8 mouse cellular contexts compared by ENCODE assay signal in the genomic region with DNA sequence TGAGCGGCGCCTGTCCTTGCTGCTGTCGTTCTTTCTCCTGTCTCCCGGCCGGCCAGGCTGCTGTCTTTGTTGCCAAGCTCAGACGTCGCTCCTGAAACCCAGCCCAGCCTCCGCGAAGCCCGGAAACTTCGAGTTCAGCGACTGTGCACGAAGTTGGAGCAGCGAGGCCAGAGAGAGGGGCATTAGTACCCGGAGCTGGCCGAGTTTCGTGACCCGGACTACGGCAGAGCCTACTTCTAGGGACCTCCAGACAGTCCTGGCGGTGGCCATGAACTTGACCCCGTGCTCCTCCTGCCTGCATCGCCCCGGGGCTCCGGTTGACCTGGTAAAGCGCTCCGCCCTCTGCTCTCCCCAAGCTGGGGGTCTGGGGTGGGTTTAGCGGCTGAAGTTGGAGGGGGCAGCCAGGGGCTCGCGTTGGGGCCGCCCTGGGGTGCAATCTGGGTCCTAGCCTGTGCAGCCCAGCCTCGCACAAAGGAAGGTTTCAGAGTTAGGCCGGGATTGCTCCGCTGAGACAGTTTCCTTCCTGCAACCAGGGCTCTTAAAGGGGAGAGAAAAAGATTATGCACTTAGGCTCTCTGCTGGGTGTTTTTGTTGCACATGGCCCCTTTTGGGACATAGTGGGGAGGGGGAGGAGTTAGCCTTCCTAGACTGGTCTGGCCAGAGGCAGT.
A peak's percentile ranks its signal among the peaks of the same experiment; 100 is the strongest.
DNase-seq lines count a peak whose midpoint lies in the region; ATAC-seq and TF ChIP-seq lines count a peak whose summit lies in the region.

No protein-coding gene starts in this region.

- DNase-seq in right cerebral cortex, adult 18-20 months, result peak; percentile 47
- no peak for DNase-seq in right cerebral cortex, postnatal 36 days (ENCODE audit: low spot score in 2 of 2)
- DNase-seq in embryonic facial prominence, embryonic 10.5 days (ENCODE audit: low spot score), result peak; percentile 72
- peak; percentile 70 for DNase-seq in kidney, adult 9 months
- peak; percentile 65 for DNase-seq in lung, postnatal 0 days (ENCODE audit: low spot score)
- DNase-seq in ovary, postnatal 14 days (ENCODE audit: low spot score), result peak; percentile 71

- TF ChIP-seq CTCF in lung, postnatal 0 days (IDR thresholded peaks at IDR 0.05), result no peak

- peaks cover 18% of the 10 kb centered on the region for H3K4me1 ChIP-seq in embryonic facial prominence, embryonic 10.5 days
- no peaks in the 10 kb centered on the region; the same call in 1 of the 2 replicates for H3K4me1 ChIP-seq in heart, embryonic 11.5 days (ENCODE audit: control insufficient read depth, insufficient read depth, low read length)
- peaks cover 13% of the 10 kb centered on the region for H3K4me1 ChIP-seq in lung, postnatal 0 days (ENCODE audit: insufficient read depth, low read depth, low read length)

- no peaks in the 10 kb centered on the region for H3K36me3 ChIP-seq in embryonic facial prominence, embryonic 10.5 days (replicated peaks)
- no peaks in the 10 kb centered on the region for H3K36me3 ChIP-seq in heart, embryonic 11.5 days (ENCODE audit: control insufficient read depth, insufficient read depth, low read length)
- H3K36me3 ChIP-seq in lung, postnatal 0 days (ENCODE audit: insufficient read depth, low read length), result no peaks in the 10 kb centered on the region

- peak overlapping the region; percentile 90 for H3K4me2 ChIP-seq in heart, embryonic 11.5 days
- peak overlapping the region; percentile 81 for H3K4me2 ChIP-seq in lung, postnatal 0 days (replicated peaks; ENCODE audit: low read depth, low read length)

- ATAC-seq in heart, embryonic 11.5 days (replicated peaks; ENCODE audit: insufficient number of reproducible peaks, low FRiP score, low TSS enrichment), result peak; percentile 42; the same call in 1 of the 2 replicates
- peak; percentile 63 for ATAC-seq in lung, postnatal 0 days
- no peak for ATAC-seq in erythroid progenitor cell, adult 5-6 weeks (replicated peaks; ENCODE audit: low FRiP score, poor library complexity, severe bottlenecking)

- TF ChIP-seq EP300 in lung, postnatal 0 days (IDR thresholded peaks at IDR 0.05), result no peak

- H3K9me3 ChIP-seq in embryonic facial prominence, embryonic 10.5 days, result no peaks in the 10 kb centered on the region
- no peaks in the 10 kb centered on the region for H3K9me3 ChIP-seq in heart, embryonic 11.5 days (replicated peaks; ENCODE audit: control insufficient read depth, low read length)
- H3K9me3 ChIP-seq in lung, postnatal 0 days (ENCODE audit: low read length), result no peaks in the 10 kb centered on the region

- 2% methylated on average over 33 of the region's 33 CpGs for WGBS in embryonic facial prominence, embryonic 10.5 days
- under 1% methylated on average over 33 of the region's 33 CpGs for WGBS in heart, embryonic 11.5 days (ENCODE audit: insufficient replicate concordance)
- under 1% methylated on average over 32 of the region's 33 CpGs for WGBS in lung, postnatal 0 days

- H3K27me3 ChIP-seq in embryonic facial prominence, embryonic 10.5 days (replicated peaks; ENCODE audit: low read depth, poor library complexity, severe bottlenecking), result peaks cover 98% of the 10 kb centered on the region
- peaks cover 37% of the 10 kb centered on the region for H3K27me3 ChIP-seq in heart, embryonic 11.5 days (ENCODE audit: control insufficient read depth, insufficient read depth, low read length)
- H3K27me3 ChIP-seq in lung, postnatal 0 days (replicated peaks; ENCODE audit: insufficient read depth, low read length), result no peaks in the 10 kb centered on the region

- peak overlapping the region; percentile 84 for H3K27ac ChIP-seq in embryonic facial prominence, embryonic 10.5 days (replicated peaks)
- H3K27ac ChIP-seq in heart, embryonic 11.5 days (ENCODE audit: low read depth, low read length), result peak overlapping the region; percentile 73; the same call in 1 of the 2 replicates
- peak overlapping the region; percentile 89 for H3K27ac ChIP-seq in lung, postnatal 0 days (ENCODE audit: low read length)

- peak overlapping the region; percentile 58 for H3K4me3 ChIP-seq in embryonic facial prominence, embryonic 10.5 days
- peak overlapping the region; percentile 50 for H3K4me3 ChIP-seq in heart, embryonic 11.5 days (ENCODE audit: low read depth, low read length)
- H3K4me3 ChIP-seq in lung, postnatal 0 days (ENCODE audit: low read depth, low read length), result peak overlapping the region; percentile 56

- peak overlapping the region; percentile 85 for H3K9ac ChIP-seq in heart, embryonic 11.5 days (ENCODE audit: low read depth, low read length)
- H3K9ac ChIP-seq in lung, postnatal 0 days (replicated peaks; ENCODE audit: low read depth), result peak overlapping the region; percentile 90

Comparison
In these comparisons a context has a peak if more than half of its experiments do, and no peak if none do; other contexts are left out.
1. DNase-seq: peak in right cerebral cortex, adult 18-20 months (single experiment), embryonic facial prominence, embryonic 10.5 days (single experiment), kidney, adult 9 months (single experiment), lung, postnatal 0 days (single experiment) and ovary, postnatal 14 days (single experiment); none in right cerebral cortex, postnatal 36 days (0 of 2).
2. Peak in every context shown above with its lines, with median percentiles within 50 percentile points of each other: H3K27ac ChIP-seq and H3K4me3 ChIP-seq.